Comparison of ENCODE assay signal across 13 mouse cellular contexts in genomic region chr17:29236111-29236510, GRCm38 (mm10). TPM values are rescaled to one million over a fixed set of nuclear protein-coding genes. Genes with fewer than 3 reads are reported as not detected.
DNase-seq lines count a peak whose midpoint lies in the region; ATAC-seq lines count a peak whose summit lies in the region.
"Had no signal": no experiment of that assay in that cellular context is flagged by ENCODE, and none has a peak within 500 bp of the region (broad histone marks: within the 10 kb centered on the region; RNA-seq: fewer than 3 reads in every experiment).

No protein-coding gene starts in this region.

- H3K4me2 ChIP-seq in heart, embryonic 14.5 days (ENCODE audit: low read length): peak overlapping the region; percentile 100; the same call in 1 of the 2 replicates
- no peak overlapping the region for H3K4me2 ChIP-seq in midbrain, embryonic 11.5 days
- peak overlapping the region; percentile 96; the same call in 1 of the 2 replicates for H3K4me2 ChIP-seq in forebrain, embryonic 16.5 days (ENCODE audit: low read length)
- peak overlapping the region; percentile 99 for H3K4me2 ChIP-seq in neural tube, embryonic 13.5 days

- H3K27ac ChIP-seq in heart, embryonic 14.5 days (replicated peaks in 1 of 2; ENCODE audit: control insufficient read depth in 1 of 2, insufficient read depth in 1 of 2, low read depth in 2 of 2, low read length in 2 of 2): no peak overlapping the region
- H3K27ac ChIP-seq in midbrain, embryonic 10.5 days (replicated peaks): peak overlapping the region; percentile 86
- no peak overlapping the region for H3K27ac ChIP-seq in midbrain, embryonic 11.5 days (ENCODE audit: low read depth, low read length)
- H3K27ac ChIP-seq in forebrain, embryonic 16.5 days (ENCODE audit: low read length): no peak overlapping the region
- H3K27ac ChIP-seq in neural tube, embryonic 13.5 days (replicated peaks): no peak overlapping the region
- H3K27ac ChIP-seq: heart, adult 2 months; lung, embryonic 15.5 days had no signal

- H3K9me3 ChIP-seq in heart, embryonic 14.5 days (ENCODE audit: control insufficient read depth, low read length): no peaks in the 10 kb centered on the region
- no peaks in the 10 kb centered on the region for H3K9me3 ChIP-seq in midbrain, embryonic 10.5 days (replicated peaks)
- H3K9me3 ChIP-seq in midbrain, embryonic 11.5 days (ENCODE audit: control insufficient read depth, low read length): no peaks in the 10 kb centered on the region
- no peaks in the 10 kb centered on the region for H3K9me3 ChIP-seq in forebrain, embryonic 16.5 days (ENCODE audit: control insufficient read depth, low read length)
- H3K9me3 ChIP-seq in neural tube, embryonic 13.5 days: no peaks in the 10 kb centered on the region
- H3K9me3 ChIP-seq: lung, embryonic 15.5 days had no signal

- DNase-seq in heart, postnatal 10 days: no peak
- no peak for DNase-seq in midbrain, embryonic 10.5 days (ENCODE audit: low spot score)
- no peak for DNase-seq in midbrain, embryonic 11.5 days (ENCODE audit: low spot score, missing footprints)
- DNase-seq in kidney, postnatal 25 days: no peak
- no peak for DNase-seq in adrenal gland, postnatal 25 days
- DNase-seq: adrenal gland, adult 2 months; heart, adult 2 months; kidney, adult 2 months had no signal

- WGBS in heart, embryonic 14.5 days: 38% methylated on average over 7 of the region's 7 CpGs
- WGBS in midbrain, embryonic 10.5 days: 69% methylated on average over 7 of the region's 7 CpGs
- WGBS in midbrain, embryonic 11.5 days: 65% methylated on average over 7 of the region's 7 CpGs
- WGBS in forebrain, embryonic 16.5 days: 77% methylated on average over 7 of the region's 7 CpGs
- 71% methylated on average over 7 of the region's 7 CpGs for WGBS in neural tube, embryonic 13.5 days

- no peak overlapping the region for H3K4me3 ChIP-seq in heart, embryonic 14.5 days (ENCODE audit: control insufficient read depth in 1 of 2, insufficient read depth in 1 of 2, low read depth in 1 of 2, low read length in 2 of 2)
- H3K4me3 ChIP-seq in midbrain, embryonic 10.5 days: peak overlapping the region; percentile 83
- no peak overlapping the region for H3K4me3 ChIP-seq in midbrain, embryonic 11.5 days (ENCODE audit: low read depth, low read length)
- H3K4me3 ChIP-seq in forebrain, embryonic 16.5 days (replicated peaks; ENCODE audit: low read length): no peak overlapping the region
- H3K4me3 ChIP-seq in neural tube, embryonic 13.5 days: no peak overlapping the region
- H3K4me3 ChIP-seq: heart, adult 2 months; lung, embryonic 15.5 days had no signal

- ATAC-seq in heart, embryonic 14.5 days (ENCODE audit: insufficient number of reproducible peaks, insufficient read depth, low FRiP score, low read depth): no peak
- no peak for ATAC-seq in midbrain, embryonic 11.5 days (ENCODE audit: low FRiP score)
- no peak for ATAC-seq in forebrain, embryonic 16.5 days
- ATAC-seq in neural tube, embryonic 13.5 days (ENCODE audit: low read depth): no peak
- ATAC-seq: CD4-positive, CD25-positive, alpha-beta regulatory T cell, adult 4 months had no signal

- peaks cover 38% of the 10 kb centered on the region for H3K27me3 ChIP-seq in heart, embryonic 14.5 days (ENCODE audit: control insufficient read depth, insufficient read depth, low read length)
- H3K27me3 ChIP-seq in midbrain, embryonic 10.5 days (ENCODE audit: low read depth, poor library complexity, severe bottlenecking): peaks cover 71% of the 10 kb centered on the region
- H3K27me3 ChIP-seq in midbrain, embryonic 11.5 days (ENCODE audit: control insufficient read depth, insufficient read depth, low read length): peaks cover 14% of the 10 kb centered on the region
- H3K27me3 ChIP-seq in forebrain, embryonic 16.5 days (replicated peaks; ENCODE audit: control insufficient read depth, insufficient read depth, low read length): 0 out of 2 replicates have a peak, but pooled peaks cover 2% of the 10 kb centered on the region
- H3K27me3 ChIP-seq in neural tube, embryonic 13.5 days: peaks cover 37% of the 10 kb centered on the region

- H3K4me1 ChIP-seq in heart, embryonic 14.5 days (ENCODE audit: control insufficient read depth in 2 of 2, insufficient read depth in 2 of 2, low read length in 2 of 2): peaks cover 2 to 13% of the 10 kb centered on the region in 2 experiments; a peak in 3 of 4 replicates
- peaks cover 48% of the 10 kb centered on the region for H3K4me1 ChIP-seq in midbrain, embryonic 10.5 days
- H3K4me1 ChIP-seq in midbrain, embryonic 11.5 days (ENCODE audit: control insufficient read depth, insufficient read depth, low read length): peaks cover 12% of the 10 kb centered on the region
- peaks cover 14% of the 10 kb centered on the region for H3K4me1 ChIP-seq in forebrain, embryonic 16.5 days (replicated peaks; ENCODE audit: control insufficient read depth, insufficient read depth, low read length)
- peaks cover 27% of the 10 kb centered on the region for H3K4me1 ChIP-seq in neural tube, embryonic 13.5 days (replicated peaks)

- no peak overlapping the region for H3K9ac ChIP-seq in heart, embryonic 14.5 days (ENCODE audit: low read length)
- H3K9ac ChIP-seq in midbrain, embryonic 11.5 days (ENCODE audit: low read length): no peak overlapping the region
- no peak overlapping the region for H3K9ac ChIP-seq in forebrain, embryonic 16.5 days (replicated peaks; ENCODE audit: low read depth, low read length)
- H3K9ac ChIP-seq in neural tube, embryonic 13.5 days: no peak overlapping the region
- H3K9ac ChIP-seq: lung, embryonic 15.5 days had no signal

- intact Hi-C loops in heart, postnatal 10 days (cut with DNase I): no loop called here

- H3K36me3 ChIP-seq in heart, embryonic 14.5 days (ENCODE audit: control insufficient read depth, insufficient read depth, low read length): no peaks in the 10 kb centered on the region
- H3K36me3 ChIP-seq in midbrain, embryonic 10.5 days: no peaks in the 10 kb centered on the region
- H3K36me3 ChIP-seq in midbrain, embryonic 11.5 days (ENCODE audit: control insufficient read depth, insufficient read depth, low read length): no peaks in the 10 kb centered on the region
- H3K36me3 ChIP-seq in forebrain, embryonic 16.5 days (ENCODE audit: control insufficient read depth, insufficient read depth): no peaks in the 10 kb centered on the region
- H3K36me3 ChIP-seq in neural tube, embryonic 13.5 days: no peaks in the 10 kb centered on the region
- H3K36me3 ChIP-seq: lung, embryonic 15.5 days had no signal

RNA-seq across cellular contexts. Expression of gene Cpne5, which starts 1.9 kb away (rescaled TPM):
- 21.4 and 28.8 TPM in 2 replicates for polyA plus RNA-seq in heart, embryonic 14.5 days (2014; fragmentation: Nextera tagmentation; extraction: Ambion mirVana)
- total RNA-seq in heart, postnatal 10 days (2021): 1 to 10 TPM; 2.7 to 5.7 TPM
- polyA plus RNA-seq in midbrain, embryonic 10.5 days (2016; fragmentation: Nextera tagmentation; extraction: Ambion mirVana): 10.7 and 14.8 TPM in 2 replicates
- 7.4 TPM in 2 replicates for polyA plus RNA-seq in midbrain, embryonic 11.5 days (2014; fragmentation: Nextera tagmentation; extraction: Ambion mirVana)
- 25.0 and 35.5 TPM in 2 replicates for polyA plus RNA-seq in forebrain, embryonic 16.5 days (2015; fragmentation: Nextera tagmentation; extraction: Ambion mirVana)
- polyA plus RNA-seq in neural tube, embryonic 13.5 days (2015; fragmentation: Nextera tagmentation; extraction: Ambion mirVana): 21.6 and 23.4 TPM in 2 replicates
- total RNA-seq in adrenal gland, postnatal 25 days (2021): 0.33 and 0.52 TPM in 2 replicates

RNA-seq across cellular contexts. Expression of gene Ppil1, which starts 27.9 kb away (rescaled TPM):
- 98.2 and 106 TPM in 2 replicates for polyA plus RNA-seq in heart, embryonic 14.5 days (2014; fragmentation: Nextera tagmentation; extraction: Ambion mirVana)
- 10 to 100 TPM; 31.2 to 34.1 TPM for total RNA-seq in heart, postnatal 10 days (2021)
- polyA plus RNA-seq in midbrain, embryonic 10.5 days (2016; fragmentation: Nextera tagmentation; extraction: Ambion mirVana): 205 and 232 TPM in 2 replicates
- polyA plus RNA-seq in midbrain, embryonic 11.5 days (2014; fragmentation: Nextera tagmentation; extraction: Ambion mirVana): 163 and 170 TPM in 2 replicates
- polyA plus RNA-seq in forebrain, embryonic 16.5 days (2015; fragmentation: Nextera tagmentation; extraction: Ambion mirVana): 118 and 125 TPM in 2 replicates
- polyA plus RNA-seq in neural tube, embryonic 13.5 days (2015; fragmentation: Nextera tagmentation; extraction: Ambion mirVana): 100 and 110 TPM in 2 replicates
- 22.3 and 28.9 TPM in 2 replicates for total RNA-seq in adrenal gland, postnatal 25 days (2021)

RNA-seq across cellular contexts. Expression of gene BC004004, which starts 32.5 kb away (rescaled TPM):
- 106 and 112 TPM in 2 replicates for polyA plus RNA-seq in heart, embryonic 14.5 days (2014; fragmentation: Nextera tagmentation; extraction: Ambion mirVana)
- total RNA-seq in heart, postnatal 10 days (2021): 100 to 1,000 TPM; 193 to 194 TPM
- polyA plus RNA-seq in midbrain, embryonic 10.5 days (2016; fragmentation: Nextera tagmentation; extraction: Ambion mirVana): 62.8 and 67.9 TPM in 2 replicates
- 68.4 and 74.6 TPM in 2 replicates for polyA plus RNA-seq in midbrain, embryonic 11.5 days (2014; fragmentation: Nextera tagmentation; extraction: Ambion mirVana)
- 102 and 108 TPM in 2 replicates for polyA plus RNA-seq in forebrain, embryonic 16.5 days (2015; fragmentation: Nextera tagmentation; extraction: Ambion mirVana)
- 98.2 and 125 TPM in 2 replicates for polyA plus RNA-seq in neural tube, embryonic 13.5 days (2015; fragmentation: Nextera tagmentation; extraction: Ambion mirVana)
- total RNA-seq in adrenal gland, postnatal 25 days (2021): 116 and 134 TPM in 2 replicates
